Mouse (Mus musculus) midbrain, embryonic 10.5 days (tissue): ENCODE measurements around the gene Cacna1a. TPM values are rescaled to one million over a fixed set of nuclear protein-coding genes. Genes with fewer than 3 reads are reported as not detected.

ENCODE experiments used
- DNase-seq: peaks from one replicate; pipeline ENCODE4 v3.0.0-alpha.2; 2017; ENCODE audit warnings: low spot score
- H3K27ac ChIP-seq: fragments of 300-500 bp; sonication (generic); replicated peaks from 2 replicates; pipeline ENCODE4 v1.5.1; 2016; ENCODE audit warnings: mild to moderate bottlenecking
- H3K27me3 ChIP-seq: fragments of 300-500 bp; sonication (generic); 2 replicates; pipeline ENCODE4 v1.6.1; 2016; ENCODE audit warnings: low read depth, mild to moderate bottlenecking; ENCODE audit not compliant: poor library complexity, severe bottlenecking
- H3K36me3 ChIP-seq: fragments of 300-500 bp; sonication (generic); 2 replicates; pipeline ENCODE4 v1.6.1; 2016; ENCODE audit warnings: mild to moderate bottlenecking, moderate library complexity
- H3K4me1 ChIP-seq: fragments of 300-500 bp; sonication (generic); 2 replicates; pipeline ENCODE4 v1.6.1; 2016
- H3K4me3 ChIP-seq: fragments of 300-500 bp; sonication (generic); 2 replicates; pipeline ENCODE4 v1.5.1; 2016; ENCODE audit warnings: mild to moderate bottlenecking, moderate library complexity
- H3K9me3 ChIP-seq: fragments of 300-500 bp; sonication (generic); replicated peaks from 2 replicates; pipeline ENCODE4 v1.6.1; 2016; ENCODE audit warnings: mild to moderate bottlenecking
- WGBS: fragments of 180-500 bp; shearing (Covaris S2); methylation state at CpG from one replicate; pipeline ENCODE4 v1.1.7; 2016; 5-methylcytosine and 5-hydroxymethylcytosine counted together
- polyA plus RNA-seq: library from polyadenylated mRNA; unstranded; fragments of >200 nt; fragmentation: Nextera tagmentation; extraction: Ambion mirVana; gene quantifications from 2 replicates; pipeline ENCODE4 v1.2.1, GENCODE M21; 2016

Cacna1a gene
- polyA plus RNA-seq, 1 experiment from 2014 or later: 6.9 TPM

DNA sequence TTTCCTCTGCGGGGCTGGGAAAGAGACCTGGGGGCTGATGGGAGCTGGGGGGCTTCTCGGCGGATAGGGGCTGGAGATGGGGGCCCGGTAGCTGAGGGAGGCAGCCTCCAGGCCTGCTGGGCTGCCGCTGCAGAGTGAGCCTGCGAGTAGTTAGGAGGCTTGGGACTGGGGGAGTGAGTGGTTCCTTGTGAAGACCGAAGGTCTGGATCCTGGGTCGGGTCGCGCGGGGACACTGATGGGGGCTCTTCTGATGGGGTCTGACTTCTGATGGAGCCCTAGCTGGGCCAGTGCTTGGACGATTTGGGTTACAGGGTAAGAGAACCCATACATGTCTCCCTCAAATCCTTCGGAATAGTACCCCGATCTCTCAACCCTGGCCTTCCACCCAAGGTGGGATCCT is 27.8 kb downstream of the Cacna1a start:
- Histone ChIP-seq H3K36me3 (peaks cover 13% of the 10 kb centered on the region; the same call in 1 of the 2 replicates), H3K9me3 (peaks cover 5% of the 10 kb centered on the region), H3K4me1 (peaks cover 31% of the 10 kb centered on the region), H3K4me3 (peak overlapping the region; percentile 84), H3K27ac (peak overlapping the region; percentile 92), H3K27me3 (peaks cover 46% of the 10 kb centered on the region)
- no peak for DNase-seq
- WGBS: 10% methylated on average over 14 of the region's 14 CpGs

DNA sequence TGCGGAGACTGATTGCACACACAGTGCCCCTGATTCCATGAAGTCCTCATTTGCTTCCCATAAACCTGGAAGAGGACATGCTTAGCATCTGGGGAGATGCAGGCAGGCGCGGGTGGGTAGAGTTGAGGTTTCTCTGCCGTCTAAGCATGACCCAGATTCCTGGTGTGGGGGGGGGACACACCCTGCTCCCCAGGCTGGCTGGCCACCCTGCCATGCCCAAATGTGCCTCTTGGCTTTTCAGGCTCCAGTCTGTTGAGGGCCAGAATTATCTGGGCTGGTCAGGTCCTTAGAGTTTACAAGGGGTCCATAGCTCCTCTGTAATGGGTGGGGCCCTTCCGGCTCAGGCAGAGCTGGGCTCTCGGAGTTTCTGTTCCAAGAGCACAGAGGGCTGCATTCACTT is 28.7 kb downstream of the Cacna1a start:
- Histone ChIP-seq H3K36me3 (peaks cover 15% of the 10 kb centered on the region; the same call in 1 of the 2 replicates), H3K9me3 (peaks cover 5% of the 10 kb centered on the region), H3K27ac (no peak overlapping the region), H3K27me3 (peaks cover 46% of the 10 kb centered on the region), H3K4me3 (peak overlapping the region; percentile 84; the same call in 1 of the 2 replicates), H3K4me1 (peaks cover 31% of the 10 kb centered on the region)
- no peak for DNase-seq
- 80% methylated on average over 6 of the region's 6 CpGs for WGBS

DNA sequence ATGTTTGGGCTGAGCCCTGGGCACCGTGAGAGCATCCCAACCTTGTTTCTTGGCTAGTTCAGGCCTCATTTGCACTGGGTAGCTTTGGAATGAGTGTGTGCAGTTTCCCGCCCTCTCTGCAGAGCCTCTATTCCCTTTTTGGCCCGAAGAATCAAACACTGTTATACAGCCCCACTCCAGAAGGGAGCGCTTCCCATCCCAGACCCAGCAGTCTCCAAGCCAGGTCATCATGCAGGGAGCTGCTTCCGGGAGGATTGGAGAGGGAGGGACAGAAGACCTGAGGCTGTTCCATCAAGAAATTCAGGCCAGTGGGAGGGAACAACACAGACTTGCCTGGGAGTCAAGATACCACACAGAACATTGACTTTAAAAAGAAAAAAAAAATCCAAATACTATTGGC is 29.6 kb downstream of the Cacna1a start:
- Histone ChIP-seq H3K27ac (no peak overlapping the region), H3K36me3 (peaks cover 15% of the 10 kb centered on the region; the same call in 1 of the 2 replicates), H3K4me1 (peaks cover 31% of the 10 kb centered on the region), H3K27me3 (peaks cover 41% of the 10 kb centered on the region), H3K4me3 (no peak overlapping the region), H3K9me3 (peaks cover 5% of the 10 kb centered on the region)
- no peak for DNase-seq
- WGBS: 59% methylated on average over 5 of the region's 5 CpGs

DNA sequence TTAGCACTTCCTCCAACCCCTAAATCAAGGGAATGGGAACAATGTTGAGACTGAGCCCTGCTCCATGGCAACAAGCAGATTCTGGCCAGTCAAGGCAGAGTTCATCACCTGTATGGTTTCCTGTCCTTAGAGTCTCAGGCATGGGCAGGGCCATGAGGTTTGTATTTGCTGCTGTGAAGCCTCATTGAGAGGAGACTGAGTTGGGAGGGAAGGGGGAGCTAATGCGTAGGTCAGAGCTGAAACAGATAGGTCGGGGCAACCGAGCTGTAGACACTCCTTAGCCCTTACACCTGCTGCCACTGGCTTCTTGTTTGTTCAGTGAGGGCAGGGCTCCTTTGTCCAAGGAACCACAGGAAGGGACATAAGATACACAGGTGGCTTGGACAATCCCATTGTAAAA is 36.2 kb downstream of the Cacna1a start:
- Histone ChIP-seq H3K27ac (no peak overlapping the region), H3K36me3 (peaks cover 17% of the 10 kb centered on the region), H3K9me3 (no peaks in the 10 kb centered on the region), H3K4me3 (no peak overlapping the region), H3K4me1 (peaks cover 8% of the 10 kb centered on the region), H3K27me3 (no peaks in the 10 kb centered on the region)
- DNase-seq: no peak
- 93% methylated on average over 3 of the region's 3 CpGs for WGBS

DNA sequence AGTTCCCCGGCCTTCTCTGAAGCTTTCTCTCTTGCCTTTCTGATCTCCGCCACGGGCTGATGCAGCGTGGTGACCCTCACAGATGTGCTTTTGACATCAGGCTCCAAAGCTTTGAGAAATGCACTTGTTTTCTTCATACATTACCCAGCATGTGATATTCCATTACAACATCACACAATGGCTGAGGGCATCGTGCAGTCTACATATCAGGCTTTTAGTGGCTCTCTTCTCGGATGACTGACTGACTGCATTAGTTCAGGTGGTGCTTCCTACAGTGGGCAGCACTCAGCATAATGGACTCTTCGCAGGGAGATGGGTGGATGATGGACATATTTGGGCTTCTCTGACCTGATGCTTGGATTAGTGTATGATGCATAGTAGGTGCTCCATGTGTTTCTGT is 37.8 kb downstream of the Cacna1a start:
- Histone ChIP-seq H3K4me1 (peaks cover 11% of the 10 kb centered on the region), H3K4me3 (no peak overlapping the region), H3K9me3 (no peaks in the 10 kb centered on the region), H3K27me3 (no peaks in the 10 kb centered on the region), H3K27ac (no peak overlapping the region), H3K36me3 (peaks cover 13% of the 10 kb centered on the region)
- no peak for DNase-seq
- WGBS: 88% methylated on average over 7 of the region's 7 CpGs

DNA sequence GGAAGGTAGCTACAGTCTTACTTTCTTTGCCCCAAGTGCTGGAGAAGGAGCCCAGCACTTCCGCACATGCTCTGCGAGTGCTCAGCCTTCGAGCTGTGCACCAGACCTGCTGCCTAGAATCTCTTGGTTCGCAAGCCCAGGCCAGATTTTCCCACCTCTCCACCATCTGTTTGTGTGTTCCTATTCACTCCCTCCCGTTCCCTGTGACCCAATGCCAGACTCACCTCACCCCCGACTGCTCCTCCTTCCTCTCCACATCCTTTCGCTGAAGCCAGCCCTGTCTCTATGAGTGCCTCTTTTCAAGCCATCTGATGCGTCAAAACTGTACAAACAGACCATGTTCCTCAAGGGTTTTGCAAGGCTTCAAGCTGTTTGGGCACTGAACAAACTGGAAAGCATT is 38.3 kb downstream of the Cacna1a start:
- DNase-seq: no peak
- Histone ChIP-seq H3K27ac (no peak overlapping the region), H3K27me3 (no peaks in the 10 kb centered on the region), H3K9me3 (no peaks in the 10 kb centered on the region), H3K36me3 (peaks cover 11% of the 10 kb centered on the region), H3K4me1 (peaks cover 11% of the 10 kb centered on the region), H3K4me3 (no peak overlapping the region)
- 84% methylated on average over 8 of the region's 8 CpGs for WGBS

DNA sequence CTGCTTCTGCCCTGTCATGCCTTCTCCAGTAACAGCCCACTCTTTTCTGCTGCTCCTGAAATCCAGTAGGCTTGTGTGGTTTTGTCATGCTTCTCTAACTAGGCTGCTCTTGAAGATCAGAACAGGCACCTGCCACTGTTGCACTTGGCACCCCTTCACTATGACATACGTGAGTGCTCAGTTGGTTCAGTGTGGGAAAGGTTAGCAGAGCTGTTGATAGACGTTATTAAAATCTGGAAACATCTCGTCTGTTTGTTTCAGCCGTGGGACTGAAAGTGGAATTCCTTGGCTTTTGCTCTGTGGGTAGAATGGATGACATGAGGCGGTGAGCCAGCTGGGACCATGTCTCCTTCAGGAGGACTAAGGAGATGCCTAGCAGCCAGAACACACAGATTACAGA is 39.8 kb downstream of the Cacna1a start:
- Histone ChIP-seq H3K36me3 (peaks cover 11% of the 10 kb centered on the region), H3K4me3 (no peak overlapping the region), H3K4me1 (peaks cover 11% of the 10 kb centered on the region), H3K27me3 (no peaks in the 10 kb centered on the region), H3K9me3 (no peaks in the 10 kb centered on the region), H3K27ac (no peak overlapping the region)
- DNase-seq: no peak
- WGBS: 86% methylated on average over 5 of the region's 5 CpGs

DNA sequence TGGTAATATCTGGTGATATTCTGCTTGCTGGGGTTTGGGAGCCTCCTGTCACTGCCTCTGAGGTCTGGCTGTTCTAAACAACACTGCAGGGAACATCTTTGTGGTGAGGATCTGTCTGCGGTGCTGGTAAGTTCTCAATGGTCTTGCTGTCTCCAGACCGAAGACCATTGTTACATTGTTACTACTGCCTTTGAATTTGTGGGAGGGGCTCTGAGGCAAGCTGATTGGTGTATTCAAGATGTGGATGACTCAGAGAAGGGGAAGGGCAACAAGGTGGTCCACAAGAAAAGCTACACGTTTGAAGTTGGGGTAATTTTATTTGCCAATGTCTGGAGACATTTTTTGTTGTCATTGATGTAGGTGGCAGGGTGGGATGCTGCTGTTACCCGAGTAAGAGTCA is 40.8 kb downstream of the Cacna1a start:
- H3K27me3 ChIP-seq: no peaks in the 10 kb centered on the region
- no peak for DNase-seq
- 32% methylated on average over 4 of the region's 4 CpGs for WGBS
- no peaks in the 10 kb centered on the region for H3K9me3 ChIP-seq
- no peak overlapping the region for H3K27ac ChIP-seq
- H3K4me3 ChIP-seq: no peak overlapping the region
- peaks cover 11% of the 10 kb centered on the region for H3K36me3 ChIP-seq
- peaks cover 11% of the 10 kb centered on the region for H3K4me1 ChIP-seq

DNA sequence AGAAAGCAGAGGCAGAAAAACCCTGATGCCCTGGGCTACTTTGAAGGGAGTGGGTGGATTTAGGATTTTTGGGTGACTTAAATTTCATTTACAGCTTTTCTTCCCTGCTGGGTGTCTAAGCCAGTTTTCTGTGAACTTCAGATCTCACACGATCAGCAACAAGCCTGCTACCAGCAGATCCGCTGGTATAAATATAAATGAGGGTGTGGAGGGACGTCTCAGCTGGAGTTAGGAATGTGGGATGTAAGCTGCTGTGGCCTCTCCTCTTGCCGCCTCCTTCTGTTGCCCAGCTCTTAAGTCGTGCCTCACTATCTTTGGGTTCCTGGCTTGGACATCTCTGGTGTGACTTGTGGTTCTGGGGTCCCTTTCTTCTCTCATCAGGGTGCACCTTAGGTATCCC is 41.3 kb downstream of the Cacna1a start:
- WGBS: 42% methylated on average over 5 of the region's 5 CpGs

DNA sequence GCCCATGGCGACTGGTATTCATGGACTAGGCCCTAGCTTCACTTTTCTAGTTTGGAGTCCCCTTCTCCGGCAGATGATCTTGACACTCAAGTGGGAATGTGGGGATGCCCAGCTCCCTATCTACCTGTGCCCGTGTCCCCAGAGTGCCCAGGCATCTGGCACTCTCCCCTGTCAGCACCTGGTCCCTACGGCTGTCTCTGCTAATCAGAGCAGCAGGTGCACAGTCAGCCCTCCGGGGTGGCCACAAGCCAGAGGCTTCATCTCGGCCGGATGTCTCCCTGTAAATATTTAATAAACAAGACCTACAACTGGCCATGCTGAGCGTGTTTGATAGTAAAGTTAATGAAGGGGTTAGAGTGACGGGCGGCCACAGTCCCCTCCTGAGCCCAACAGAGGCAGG is 47.1 kb downstream of the Cacna1a start:
- WGBS: 84% methylated on average over 10 of the region's 10 CpGs

More for the DNA sequence above, 41.3 kb downstream of the Cacna1a start:
- H3K9me3 ChIP-seq: no peaks in the 10 kb centered on the region
- H3K27ac ChIP-seq: 0 out of 2 replicates have a peak overlapping the region, but pooled peaks have one; percentile 28
- DNase-seq: no peak
- H3K4me1 ChIP-seq: peaks cover 11% of the 10 kb centered on the region
- H3K4me3 ChIP-seq: no peak overlapping the region
- H3K36me3 ChIP-seq: peaks cover 11% of the 10 kb centered on the region
- no peaks in the 10 kb centered on the region for H3K27me3 ChIP-seq

DNA sequence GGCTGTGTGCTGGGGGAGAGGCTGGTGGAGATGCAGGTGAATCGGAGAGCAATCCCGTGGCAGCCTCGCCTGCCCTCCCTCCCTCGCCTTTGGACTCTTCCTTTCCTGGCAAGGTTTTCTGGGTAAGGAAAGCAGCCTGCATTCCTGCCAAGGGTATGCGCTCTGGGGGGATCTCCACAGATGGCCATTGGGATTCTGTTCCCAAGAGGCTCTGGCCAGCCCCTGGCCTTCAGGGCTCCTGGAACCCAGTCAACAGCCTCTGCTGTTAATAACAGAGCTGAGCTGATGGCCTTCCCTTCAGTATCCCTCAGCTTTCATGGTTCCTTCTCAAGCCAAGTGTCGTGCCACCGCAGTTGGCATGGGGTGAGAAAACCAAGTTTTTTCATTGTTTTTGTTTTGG is 51.6 kb downstream of the Cacna1a start:
- Histone ChIP-seq H3K9me3 (no peaks in the 10 kb centered on the region), H3K4me1 (0 out of 2 replicates have a peak, but pooled peaks cover 5% of the 10 kb centered on the region)

More for the DNA sequence above, 47.1 kb downstream of the Cacna1a start:
- Histone ChIP-seq H3K36me3 (peaks cover 2% of the 10 kb centered on the region; the same call in 1 of the 2 replicates), H3K27ac (no peak overlapping the region), H3K4me1 (no peaks in the 10 kb centered on the region), H3K9me3 (no peaks in the 10 kb centered on the region), H3K4me3 (no peak overlapping the region), H3K27me3 (no peaks in the 10 kb centered on the region)
- no peak for DNase-seq

DNA sequence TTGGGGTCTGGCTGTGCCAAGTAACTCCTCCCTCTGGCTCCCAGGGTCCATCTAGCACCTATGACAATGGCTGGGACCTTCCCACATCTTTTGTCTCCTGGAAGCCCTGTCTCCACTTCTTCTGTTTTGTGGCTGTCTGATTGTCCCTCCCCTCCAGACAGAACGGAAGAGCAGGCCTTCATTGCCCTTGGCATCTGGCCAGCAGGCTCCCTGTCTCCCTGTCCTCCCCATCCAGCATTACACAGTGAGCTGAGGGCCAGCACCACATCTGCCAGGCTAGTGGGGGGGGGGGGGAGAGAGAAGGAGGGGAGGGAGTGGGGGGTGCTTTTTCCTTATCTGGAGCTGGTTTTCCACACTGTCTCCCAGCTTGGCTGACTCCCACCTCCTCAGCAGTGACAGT is 53.8 kb downstream of the Cacna1a start:
- H3K27ac ChIP-seq: no peak overlapping the region
- H3K27me3 ChIP-seq: no peaks in the 10 kb centered on the region
- no peak for DNase-seq
- no peak overlapping the region for H3K4me3 ChIP-seq
- no peaks in the 10 kb centered on the region; the same call in 1 of the 2 replicates for H3K9me3 ChIP-seq
- H3K36me3 ChIP-seq: peaks cover 27% of the 10 kb centered on the region
- H3K4me1 ChIP-seq: 0 out of 2 replicates have a peak, but pooled peaks cover 5% of the 10 kb centered on the region
- 58% methylated on average over 1 of the region's 1 CpGs for WGBS

More for the DNA sequence above, 51.6 kb downstream of the Cacna1a start:
- WGBS: 92% methylated on average over 7 of the region's 7 CpGs
- Histone ChIP-seq H3K27me3 (no peaks in the 10 kb centered on the region), H3K36me3 (peaks cover 14% of the 10 kb centered on the region), H3K27ac (no peak overlapping the region), H3K4me3 (no peak overlapping the region)
- no peak for DNase-seq

DNA sequence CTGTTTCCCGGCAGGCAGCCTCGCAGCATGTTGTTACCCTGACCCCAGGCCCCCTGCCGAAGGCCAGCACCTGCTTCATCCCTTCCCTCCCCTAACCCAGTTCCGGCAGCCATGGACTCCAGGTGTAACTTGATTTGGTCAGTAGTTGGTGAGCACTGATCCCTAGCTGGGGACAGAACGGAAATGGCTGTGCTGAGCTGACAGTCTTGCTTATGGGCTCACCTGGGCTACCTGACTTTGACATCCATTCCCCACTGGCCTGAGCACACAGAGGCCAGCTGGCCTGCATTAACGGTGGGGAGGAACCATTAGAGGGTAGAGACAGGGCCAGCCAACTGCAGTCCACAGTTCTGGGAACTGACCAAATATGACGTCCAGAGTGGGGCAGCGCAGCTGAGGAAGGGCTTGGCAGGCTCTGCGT is 58.3 kb downstream of the Cacna1a start:
- Histone ChIP-seq H3K27me3 (no peaks in the 10 kb centered on the region), H3K9me3 (no peaks in the 10 kb centered on the region; the same call in 1 of the 2 replicates), H3K4me1 (0 out of 2 replicates have a peak, but pooled peaks cover 5% of the 10 kb centered on the region), H3K4me3 (no peak overlapping the region), H3K36me3 (peaks cover 36% of the 10 kb centered on the region), H3K27ac (no peak overlapping the region)
- WGBS: 86% methylated on average over 9 of the region's 9 CpGs
- no peak for DNase-seq
